Mouse (Mus musculus): ENCODE measurements around the gene Cd27.

DNA sequence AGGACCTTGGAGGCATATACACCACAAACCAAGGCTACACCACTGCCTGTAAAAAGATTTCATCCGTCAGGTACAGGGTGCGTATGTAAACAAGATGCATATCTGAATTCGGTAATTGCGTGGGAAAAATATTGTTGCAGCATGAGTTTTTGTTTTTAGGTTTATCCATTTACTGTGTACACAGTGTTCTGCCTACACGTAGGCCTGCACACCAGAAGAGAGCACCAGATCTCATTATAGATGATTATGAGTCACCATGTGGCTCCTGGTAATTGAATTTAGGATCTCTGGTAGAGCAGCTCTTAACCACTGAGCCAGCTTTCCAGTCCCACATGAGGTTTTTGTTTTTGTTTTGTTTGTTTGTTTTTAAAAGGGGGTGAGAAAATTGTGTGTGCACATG, 39.6 kb downstream of the Cd27 start:
- TF ChIP-seq CTCF (IDR thresholded peaks at IDR 0.05; ENCODE audit: extremely low read depth, insufficient read length, insufficient replicate concordance, low read depth, low read length): no peak
- TF ChIP-seq POLR2A (IDR thresholded peaks at IDR 0.05; ENCODE audit: low read depth, low read length): no peak

All from small intestine, adult 2 months (tissue).